Mouse (Mus musculus) ES-E14 (cell line): Measurements from ENCODE around the gene Gm10282.

Experiments used
- MAFK ChIP-seq: IDR thresholded peaks from 2 replicates; pipeline ENCODE4 v1.6.1; 2014; ENCODE audit warnings: mild to moderate bottlenecking, low read depth, low read length, inconsistent platforms; ENCODE audit not compliant: insufficient read depth
- ZC3H11A ChIP-seq: IDR thresholded peaks from 2 replicates; pipeline ENCODE4 v1.6.1; 2012; ENCODE audit warnings: low read depth, mild to moderate bottlenecking, inconsistent platforms, low read length, borderline replicate concordance

DNA sequence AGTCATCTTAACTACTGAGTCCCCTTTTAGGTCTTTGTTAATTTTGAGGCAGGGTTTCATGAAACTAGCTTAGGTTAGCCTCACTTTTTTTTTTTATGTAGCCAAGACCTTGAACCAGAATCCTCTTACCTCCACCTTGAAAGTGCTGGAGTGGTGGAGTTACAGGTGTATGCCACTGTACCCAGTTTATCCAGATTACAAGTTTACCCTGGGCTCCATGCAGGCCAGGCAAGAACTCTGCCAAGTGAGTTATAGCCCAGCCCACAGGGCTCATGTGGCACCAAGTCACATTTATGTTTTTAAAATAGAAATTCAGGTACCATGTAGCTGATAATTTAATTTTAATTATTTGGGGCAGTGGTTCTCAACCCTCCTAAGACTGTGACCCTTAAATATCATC, 43.6 kb downstream of the Gm10282 start:
- TF ChIP-seq MAFK: no peak
- no peak for TF ChIP-seq ZC3H11A
